Mouse (Mus musculus) liver, postnatal 0 days (tissue): ENCODE results near the gene Mtfr2.

Experiments
- CTCF ChIP-seq: sonication (generic); IDR thresholded peaks from 2 replicates; pipeline ENCODE4 v1.5.1; 2016; ENCODE audit warnings: antibody characterized with exemption, low read depth
- EP300 ChIP-seq: IDR thresholded peaks from 2 replicates; pipeline ENCODE4 v1.6.1; 2016; ENCODE audit warnings: antibody characterized with exemption, low read depth, mild to moderate bottlenecking

DNA sequence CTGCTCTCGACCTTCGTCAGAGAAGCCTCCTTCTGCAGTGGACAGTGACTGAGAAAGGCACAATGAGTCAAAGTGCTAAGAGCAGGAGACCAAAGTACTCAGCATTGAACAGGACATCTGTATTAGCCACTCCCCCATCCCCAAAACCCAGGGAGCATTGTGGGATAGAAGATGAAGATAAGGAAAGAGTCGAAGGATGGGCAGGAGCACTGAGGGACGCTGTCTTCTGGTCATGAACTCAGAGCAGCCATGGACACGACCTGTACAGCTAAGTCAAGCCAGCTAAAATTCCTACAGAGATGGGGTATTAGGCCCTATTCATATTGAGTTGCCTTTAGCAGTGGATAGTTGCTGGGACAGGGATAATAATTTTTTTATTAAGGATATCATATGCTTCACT is 55.4 kb downstream of the Mtfr2 start:
- TF ChIP-seq CTCF (no peak), EP300 (no peak)
